Mouse (Mus musculus) left cerebral cortex, adult 11 months (tissue): Measurements from ENCODE around the gene Zfp324.
"Not testable (repeated sequence)": the region's sequence is repeated elsewhere in the genome, so short reads cannot be mapped to it uniquely, and the experiment has no call there.

ENCODE experiments used
- DNase-seq: peaks from one replicate; pipeline ENCODE4 v3.0.0; 2022; ENCODE audit warnings: low spot score

Gene Zfp324

GRCm38 (mm10) chr7:12965678-12966091, at the start of gene Zfp324:
Zfp324 (plus strand) TSS chr7:12965838.
- DNase-seq: peak; percentile 87

DNA sequence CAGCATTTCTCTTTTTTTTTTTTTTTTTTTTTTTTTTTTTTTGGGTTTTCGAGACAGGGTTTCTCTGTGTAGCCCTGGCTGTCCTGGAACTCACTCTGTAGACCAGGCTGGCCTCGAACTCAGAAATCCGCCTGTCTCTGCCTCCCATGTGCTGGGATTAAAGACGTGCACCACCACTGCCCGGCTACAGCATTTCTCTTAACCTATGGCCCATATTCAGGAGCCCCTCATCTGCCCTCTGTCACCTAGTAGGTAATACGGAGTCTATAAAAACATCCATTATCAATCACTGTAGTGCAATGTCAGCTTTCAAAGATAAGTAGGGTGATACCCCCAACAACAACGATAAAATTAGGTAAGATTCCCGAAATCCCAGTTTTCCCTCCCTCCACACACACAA, 45.1 kb upstream of the Zfp324 start:
- DNase-seq: not testable (repeated sequence)

DNA sequence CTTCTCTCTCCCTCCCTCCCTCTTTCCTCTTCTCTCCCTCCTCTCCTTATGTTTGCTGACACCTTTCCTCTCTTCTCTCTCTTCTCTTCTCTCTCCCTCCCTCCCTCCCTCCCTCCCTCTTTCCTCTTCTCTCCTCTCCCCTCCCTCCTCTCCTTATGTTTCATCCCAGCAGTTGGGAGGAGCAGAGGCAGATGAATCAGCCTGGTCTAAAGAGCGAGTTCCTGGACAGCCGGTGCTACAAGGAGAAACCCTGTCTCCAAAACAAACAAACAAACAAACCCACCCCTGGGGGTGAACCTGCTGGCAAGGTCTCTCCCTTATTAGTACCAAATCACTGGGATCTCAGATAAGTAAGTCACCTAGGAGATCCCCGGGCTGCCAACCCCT, 44.3 kb upstream of the Zfp324 start:
- no peak for DNase-seq

- DNase-seq: peak; percentile 99
Observed at GRCm38 (mm10) chr7:12921705-12922465, 43.8 kb upstream of the Zfp324 start, which contains the start of gene Rps5. Rps5 (plus strand) TSS chr7:12922290.

- no peak for DNase-seq
Observed at GRCm38 (mm10) chr7:12922729-12923128, 42.9 kb upstream of the Zfp324 start.

DNA sequence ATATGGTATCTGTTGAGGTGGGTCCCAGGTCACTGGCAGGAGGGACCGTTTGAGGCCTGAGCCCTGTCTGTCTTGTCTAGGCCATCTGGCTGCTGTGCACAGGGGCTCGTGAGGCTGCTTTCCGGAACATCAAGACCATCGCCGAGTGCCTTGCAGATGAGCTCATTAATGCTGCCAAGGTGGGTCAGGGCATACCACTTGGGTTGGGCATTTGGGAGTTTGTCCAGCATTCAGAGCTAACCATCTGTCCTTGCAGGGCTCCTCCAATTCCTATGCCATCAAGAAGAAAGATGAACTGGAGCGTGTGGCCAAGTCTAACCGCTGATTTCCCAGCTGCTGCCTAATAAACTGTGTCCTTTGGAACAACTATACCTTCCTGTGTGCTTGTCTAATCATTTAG, 39.3 kb upstream of the Zfp324 start:
- no peak for DNase-seq

DNA sequence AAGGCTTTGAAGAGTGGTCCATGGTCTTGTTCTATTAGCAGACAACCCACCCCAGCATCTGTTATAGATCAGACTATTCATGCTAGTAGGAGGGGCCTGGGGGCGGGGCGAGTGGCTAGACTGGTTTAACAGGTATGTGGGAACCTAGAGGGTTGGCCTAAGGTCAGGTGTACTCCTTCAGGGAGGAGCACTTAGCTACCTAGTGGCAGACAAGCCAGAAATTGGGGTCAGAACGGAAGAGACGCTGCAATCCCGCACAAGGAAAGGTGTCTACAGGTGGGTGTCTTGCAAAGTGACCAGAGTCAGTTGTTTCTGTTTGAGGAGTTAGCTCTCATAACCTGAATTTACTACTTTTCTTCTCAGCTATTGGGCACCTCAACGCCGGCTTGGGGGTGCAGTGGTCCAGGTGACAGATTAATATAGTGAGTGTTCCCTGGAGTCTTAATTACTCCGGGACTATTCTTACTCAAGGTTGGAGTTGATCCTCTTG, 38.4 kb upstream of the Zfp324 start, which contains the start of gene Rnf225:
TSS of gene Rnf225 (plus strand) at position 226 of the 490 bp plus-strand sequence.
- DNase-seq: no peak

DNA sequence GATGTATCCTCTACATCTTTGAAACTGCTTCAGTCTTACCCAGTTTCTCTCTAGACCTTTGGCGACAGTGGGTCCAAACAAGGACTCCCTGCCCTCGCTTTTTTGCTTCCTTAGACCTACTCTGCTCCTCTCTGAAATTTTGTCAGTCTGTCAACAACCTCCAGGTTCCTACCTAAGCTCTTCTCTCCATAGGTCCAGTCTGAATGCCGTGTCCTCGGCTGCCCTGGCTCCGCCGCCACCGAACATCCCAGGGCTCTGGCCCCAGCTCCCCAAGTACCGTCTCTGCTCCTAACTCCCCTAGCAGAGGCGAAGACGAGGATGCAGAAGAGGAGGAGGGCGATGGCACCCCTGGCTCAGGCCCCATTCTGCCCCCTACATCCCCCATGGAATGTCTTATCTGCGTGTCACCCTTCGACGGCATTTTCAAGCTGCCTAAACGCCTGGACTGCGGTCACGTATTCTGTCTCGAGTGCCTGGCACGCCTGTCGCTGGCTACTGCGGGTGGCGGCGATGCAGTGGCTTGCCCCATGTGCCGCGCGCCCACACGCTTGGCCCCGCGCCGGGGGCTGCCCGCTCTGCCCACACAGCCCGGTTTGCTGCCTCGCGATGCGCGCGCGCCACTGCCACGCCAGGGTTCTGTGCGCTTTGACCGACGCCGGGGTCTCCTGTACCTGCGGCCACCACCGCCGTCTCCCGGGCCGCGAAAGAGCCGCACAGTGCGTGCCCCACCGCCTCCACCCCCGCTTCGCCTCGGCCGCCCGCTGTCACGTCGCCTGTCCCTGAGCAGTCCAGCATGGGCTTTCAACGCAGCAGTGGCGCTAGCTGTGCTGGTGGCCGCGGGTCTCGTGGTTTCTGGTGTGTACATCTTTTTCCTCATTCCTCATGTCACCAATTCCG, 37.7 kb upstream of the Zfp324 start:
- DNase-seq: no peak

DNA sequence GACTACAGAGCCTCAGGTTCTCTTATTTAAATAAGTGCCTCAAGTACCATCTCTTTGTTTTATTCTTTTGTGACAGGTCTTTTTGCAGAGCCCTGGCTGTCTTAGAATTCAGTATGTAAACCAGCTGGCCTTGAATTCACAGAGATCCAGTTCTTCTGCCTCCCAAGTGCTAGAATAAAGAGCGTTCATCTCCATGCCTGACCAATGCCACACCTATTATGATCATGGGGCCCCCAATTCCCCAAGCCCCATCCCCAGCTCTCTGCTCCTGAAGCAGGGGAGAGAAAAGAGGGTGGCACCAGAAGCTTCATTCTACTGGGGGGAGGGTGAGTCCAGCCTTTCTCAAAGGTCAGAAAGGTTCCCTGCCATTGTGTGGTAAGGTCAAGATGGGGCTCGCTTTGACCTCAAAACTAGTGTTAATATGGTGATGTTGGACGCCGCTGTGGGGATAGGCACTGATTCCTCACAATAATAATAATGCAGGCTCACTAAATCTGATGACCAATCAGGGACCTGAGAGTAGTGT, 32.0 kb upstream of the Zfp324 start:
- no peak for DNase-seq

DNA sequence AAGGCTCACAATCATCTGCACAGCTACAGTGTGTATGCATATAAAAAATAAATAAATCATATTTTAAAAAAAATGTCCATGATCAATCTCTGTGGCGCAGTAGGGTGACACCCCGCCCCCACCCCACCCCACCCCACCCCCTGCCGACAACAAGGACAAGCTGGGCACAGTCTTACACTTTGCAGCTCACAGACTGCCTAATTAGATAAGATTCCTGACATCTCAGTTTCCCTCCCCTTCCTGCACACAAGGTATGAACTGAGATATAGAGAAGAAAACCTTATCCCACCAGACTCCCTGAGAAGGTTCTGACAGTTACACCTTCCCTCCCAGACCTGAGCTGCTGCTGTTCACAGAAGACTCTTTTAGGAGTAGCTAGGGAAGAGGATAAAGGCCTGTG, 30.8 kb upstream of the Zfp324 start:
- DNase-seq: no peak

DNA sequence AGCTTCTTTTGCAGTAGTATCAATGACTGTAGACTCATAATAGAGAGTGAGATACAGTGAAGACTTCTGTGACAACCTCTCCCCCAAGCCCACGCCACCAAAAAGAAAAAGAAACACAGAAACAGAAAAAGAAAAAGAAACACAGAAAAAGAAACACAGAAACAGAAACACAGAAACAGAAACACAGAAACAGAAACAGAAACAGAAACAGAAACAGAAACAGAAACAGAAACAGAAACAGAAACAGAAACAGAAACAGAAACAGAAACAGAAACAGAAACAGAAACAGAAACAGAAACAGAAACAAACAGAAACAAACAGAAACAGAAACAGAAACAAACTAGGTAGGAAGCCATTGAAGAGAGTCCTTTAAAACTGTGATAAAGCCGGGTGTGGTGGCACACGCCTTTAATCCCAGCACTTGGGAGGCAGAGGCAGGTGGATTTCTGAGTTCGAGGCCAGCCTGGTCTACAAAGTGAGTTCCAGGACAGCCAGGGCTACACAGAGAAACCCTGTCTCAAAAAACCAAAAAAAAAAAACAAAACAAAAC, 28.3 kb upstream of the Zfp324 start:
- DNase-seq: not testable (repeated sequence)

DNA sequence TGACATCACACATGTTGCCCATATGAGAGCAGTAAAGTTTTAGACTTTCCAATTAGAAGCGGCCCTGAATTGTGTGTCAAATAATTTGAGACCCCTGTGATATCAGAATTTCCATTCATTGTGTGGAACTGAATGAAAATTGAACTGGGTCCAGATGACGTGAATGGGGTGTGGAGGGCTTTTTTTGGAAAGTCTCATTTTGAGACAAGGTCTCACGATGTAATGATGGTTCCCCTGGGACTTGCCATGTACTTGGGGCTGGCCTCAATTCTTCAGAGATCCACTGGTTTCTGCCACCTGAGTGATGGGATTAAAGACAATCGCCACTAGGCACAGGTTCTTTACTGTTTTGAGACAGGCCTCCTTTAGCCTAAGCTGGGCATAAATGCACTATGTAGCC, 25.0 kb upstream of the Zfp324 start:
- no peak for DNase-seq

DNA sequence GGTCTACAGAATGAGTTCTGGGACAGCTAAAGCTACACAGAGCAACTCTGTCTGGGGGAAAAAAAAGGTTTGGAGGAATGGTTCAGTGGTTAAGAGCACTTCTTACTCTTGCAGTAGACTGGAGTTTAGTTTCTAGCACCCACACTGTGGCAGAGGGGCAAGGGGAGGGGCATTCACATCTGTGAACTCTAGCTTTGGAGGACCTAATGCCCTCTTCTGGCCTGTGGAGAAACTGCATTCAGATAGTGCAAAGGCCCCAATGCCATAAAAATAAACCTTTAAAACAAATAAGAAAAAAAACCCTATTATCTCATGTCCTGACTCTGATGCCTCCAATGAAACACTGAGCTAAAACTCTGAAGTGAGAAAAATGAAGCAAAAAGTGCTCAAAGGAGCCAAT, 22.1 kb upstream of the Zfp324 start:
- DNase-seq: no peak

DNA sequence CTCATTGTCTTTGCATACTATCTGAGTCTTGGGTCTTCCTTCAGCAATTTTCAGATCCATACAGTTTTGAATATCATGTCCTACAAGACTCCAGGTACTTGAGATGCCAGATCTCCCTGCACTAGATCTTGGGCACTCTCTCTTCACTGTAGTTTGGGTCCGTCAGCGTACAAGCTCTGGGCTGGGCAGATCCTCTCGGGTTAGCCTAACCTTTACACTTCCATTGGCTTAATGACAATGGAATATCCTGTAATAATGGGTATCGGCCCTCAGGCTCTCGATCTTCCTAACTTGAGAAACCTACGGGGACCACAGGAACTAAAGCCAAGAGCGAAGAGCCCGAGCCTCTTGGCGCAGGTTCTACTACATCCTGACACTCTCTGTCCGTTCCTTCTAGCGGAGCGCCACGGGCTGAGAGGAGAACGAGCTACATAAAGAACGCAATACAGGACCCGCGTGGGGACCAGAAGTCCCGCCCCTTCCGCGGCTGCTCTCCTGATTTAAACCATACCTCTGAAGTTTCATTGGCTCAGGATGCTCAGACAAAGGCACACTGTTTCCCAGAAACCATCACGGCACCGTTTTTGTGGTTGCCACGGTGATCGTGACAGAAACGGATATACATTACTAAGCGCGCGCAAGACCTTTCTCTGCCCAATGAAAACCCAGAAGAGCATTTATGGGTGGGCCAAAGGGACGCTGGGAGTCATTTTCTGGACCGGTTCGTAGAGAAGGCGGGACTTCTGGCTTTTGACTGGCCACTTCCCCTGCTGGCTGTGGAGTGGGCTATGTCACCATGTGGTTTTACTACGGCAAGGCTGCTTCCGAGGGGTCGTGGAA, 16.4 kb upstream of the Zfp324 start:
- peak; percentile 96 for DNase-seq

GRCm38 (mm10) chr7:12949872-12950229, 15.8 kb upstream of the Zfp324 start:
- DNase-seq: no peak

DNA sequence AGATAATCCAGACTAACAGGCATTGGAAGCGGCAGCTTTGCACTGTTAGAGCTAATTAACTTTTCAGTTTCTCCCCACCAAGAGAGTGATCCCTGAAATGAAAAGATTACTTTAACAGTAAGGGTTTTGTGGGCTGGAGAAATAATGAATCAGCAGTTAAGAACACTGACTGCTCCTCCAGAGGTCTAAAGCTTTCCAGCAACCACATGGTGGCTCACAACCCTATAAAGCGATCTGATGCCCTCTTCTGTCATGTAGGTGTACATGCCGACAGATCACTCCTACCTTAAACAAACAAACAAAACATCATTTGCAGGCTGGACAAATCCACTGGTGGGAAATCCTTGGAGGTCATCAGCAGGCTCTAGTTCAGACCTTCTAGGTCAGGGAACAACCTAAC, 10.7 kb upstream of the Zfp324 start:
- no peak for DNase-seq

- no peak for DNase-seq
Observed at GRCm38 (mm10) chr7:12957511-12957910, 8.1 kb upstream of the Zfp324 start.

GRCm38 (mm10) chr7:12958948-12959347, 6.7 kb upstream of the Zfp324 start:
- no peak for DNase-seq

DNA sequence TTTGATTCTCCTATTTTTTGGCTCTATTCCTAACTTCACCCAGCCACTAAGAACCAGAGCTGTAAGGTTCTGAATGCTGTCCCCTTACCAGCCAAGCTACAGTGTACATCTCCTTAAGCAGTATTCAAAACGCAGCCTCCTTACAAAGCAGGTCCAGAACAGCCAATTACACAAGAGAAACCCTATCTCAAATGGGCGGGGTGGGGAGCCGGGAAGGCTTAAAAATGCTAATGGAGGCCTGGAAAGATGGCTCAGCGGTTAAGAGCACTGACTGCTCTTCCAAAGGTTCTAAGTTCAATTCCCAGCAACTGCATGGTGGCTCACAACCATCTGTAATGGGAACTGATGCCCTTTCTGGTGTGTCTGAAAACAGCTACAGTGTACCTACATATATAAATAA, 5.9 kb upstream of the Zfp324 start:
- no peak for DNase-seq

DNA sequence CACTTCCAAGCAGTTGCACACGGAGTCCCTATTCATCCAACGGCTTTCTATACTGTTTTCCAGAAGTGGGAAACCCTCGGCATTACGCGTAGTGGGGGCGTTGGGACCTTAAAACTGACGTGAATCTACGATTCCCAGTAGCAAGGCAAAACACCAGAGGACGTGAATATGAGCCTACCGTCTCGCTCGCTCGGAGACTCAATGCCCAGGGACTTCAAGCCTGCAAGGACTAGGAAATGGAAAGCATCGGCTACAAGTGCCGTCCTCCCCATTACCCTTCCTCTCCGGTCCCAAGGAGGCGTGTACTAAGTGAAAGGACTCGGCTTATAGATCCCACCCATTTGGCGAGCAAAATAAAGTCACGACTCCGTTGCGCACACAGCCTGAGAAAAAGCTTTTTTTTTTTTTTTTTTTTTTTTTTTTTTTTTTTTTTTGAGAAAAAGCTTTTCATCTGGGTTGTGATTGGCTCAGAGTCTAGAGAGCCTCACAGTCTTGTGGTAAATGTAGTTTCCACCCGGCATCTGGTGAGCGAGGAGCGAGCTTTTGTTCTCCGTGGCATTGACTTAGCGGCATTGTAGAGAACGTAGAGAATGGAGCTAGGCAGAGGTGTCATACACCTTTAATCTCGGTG, 4.0 kb upstream of the Zfp324 start:
- no peak for DNase-seq
